Mouse (Mus musculus) cerebellum, adult 2 months (tissue): ENCODE measurements around the gene Tm2d3.

ENCODE experiments used
- CTCF ChIP-seq: fragments of 200-500 bp; IDR thresholded peaks from 2 replicates; pipeline ENCODE4 v1.5.1; 2011; ENCODE audit warnings: low read depth, mild to moderate bottlenecking, control low read depth, low read length, moderate library complexity, borderline replicate concordance; ENCODE audit not compliant: insufficient read depth
- POLR2A ChIP-seq: fragments of 200-500 bp; IDR thresholded peaks from 2 replicates; pipeline ENCODE4 v1.6.1; 2011; ENCODE audit warnings: low read length, control low read depth, borderline replicate concordance; ENCODE audit not compliant: insufficient read depth

DNA sequence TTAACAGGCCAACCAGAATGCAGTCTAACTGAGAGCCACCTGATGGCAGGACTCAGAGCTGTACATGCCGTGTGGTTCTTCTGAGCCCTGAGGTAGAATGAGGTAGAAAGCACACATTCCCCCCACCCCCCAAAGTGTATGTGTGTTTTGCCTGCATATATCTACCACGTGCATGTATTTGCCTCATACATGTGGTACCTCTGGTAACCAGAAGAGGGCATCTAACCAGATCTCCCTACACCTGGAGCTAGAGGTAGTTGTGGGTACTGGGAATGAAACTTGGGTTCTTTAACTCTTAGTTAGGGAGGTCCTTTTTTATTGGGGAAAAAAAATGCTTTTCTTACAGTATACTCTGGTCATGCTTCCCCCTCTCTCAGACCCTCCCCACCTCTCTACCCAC is 5.5 kb downstream of the Tm2d3 start:
- TF ChIP-seq CTCF: 0 out of 2 replicates have a peak, but pooled peaks have one; percentile 23
- no peak for TF ChIP-seq POLR2A
